Mouse (Mus musculus): ENCODE data around the gene Trmt44. TPM values are rescaled to one million over a fixed set of nuclear protein-coding genes. Genes with fewer than 3 reads are reported as not detected.

Trmt44 gene
- total RNA-seq (2021) = 10 to 100 TPM; 11.2 to 12.1 TPM
- long read RNA-seq, experiment 1, partial matches to known transcripts = 0 of 3 reads
- long read RNA-seq, experiment 1, other reads (novel, unspliced or antisense) = 1 of 3 reads
- long read RNA-seq, experiment 2, partial matches to known transcripts = 1 of 10 reads
- long read RNA-seq, experiment 2, other reads (novel, unspliced or antisense) = 5 of 10 reads

- DNase-seq (ENCODE audit: low spot score in 2 of 2) = peak; percentile 85 to 93
Observed at GRCm38 (mm10) chr5:35574653-35575599, at the start of gene Trmt44. Gene Trmt44 (minus strand): TSS chr5:35575070.

DNA sequence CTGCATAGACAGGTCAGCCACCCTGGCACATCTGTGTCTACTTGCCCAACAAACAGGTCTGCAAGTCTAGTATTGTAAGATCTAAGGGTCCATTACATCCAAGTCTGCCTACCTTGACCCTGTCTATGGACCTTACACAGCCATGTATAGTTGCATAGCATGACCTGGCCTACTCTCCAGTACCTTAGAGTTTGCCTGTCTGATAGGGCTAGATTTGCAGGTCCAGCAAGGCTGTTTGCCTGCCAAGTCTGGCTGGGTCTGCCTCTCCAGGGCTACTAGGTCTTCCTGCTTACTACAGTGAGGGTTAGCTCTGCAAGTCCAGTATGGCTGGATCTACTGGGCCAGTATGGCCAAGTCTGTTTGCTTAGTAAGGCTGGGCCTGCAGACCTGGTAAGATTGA, 49.0 kb upstream of the Trmt44 start:
- DNase-seq (ENCODE audit: low spot score in 2 of 2) = no peak

DNA sequence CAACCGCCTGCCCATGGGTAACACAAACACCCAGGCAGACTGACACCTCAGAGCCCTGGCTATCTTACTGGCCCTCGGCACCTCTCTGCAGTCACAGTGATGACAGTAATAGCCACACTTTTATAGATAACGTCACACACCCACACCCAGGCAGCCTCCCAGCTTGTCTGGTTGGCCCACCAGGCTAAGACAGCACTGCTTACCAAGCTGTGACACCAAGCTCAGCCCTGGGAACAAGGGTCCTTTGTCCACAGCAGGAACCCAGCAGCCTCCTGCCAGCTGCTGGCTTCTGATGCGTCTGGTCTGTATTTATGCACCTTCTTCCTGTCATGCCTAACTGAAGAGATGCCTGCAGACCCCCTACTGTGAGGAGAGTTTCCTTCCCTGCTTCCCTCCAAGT, 46.2 kb upstream of the Trmt44 start:
- DNase-seq (ENCODE audit: low spot score in 2 of 2) = no peak

DNA sequence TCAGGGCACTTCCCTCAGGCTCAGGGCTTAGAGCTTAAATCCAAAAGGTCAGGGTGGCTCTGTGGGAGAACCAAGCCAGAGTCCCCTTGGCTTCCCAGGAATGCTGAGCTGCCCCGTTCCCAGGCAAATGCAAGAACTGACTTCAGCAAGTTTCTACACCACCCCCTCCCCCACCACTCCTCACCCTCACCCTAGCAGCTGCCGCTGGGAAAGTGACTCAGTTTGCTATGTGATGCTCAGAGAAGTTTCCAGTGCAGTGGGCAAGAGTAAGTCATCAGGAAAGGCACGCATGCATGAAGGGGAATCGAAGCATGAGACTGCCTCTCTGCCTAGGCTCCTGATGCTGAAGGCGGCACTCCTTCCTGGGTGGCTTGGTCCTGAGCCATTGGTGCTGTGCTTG, 42.1 kb upstream of the Trmt44 start:
- no peak for DNase-seq (ENCODE audit: low spot score in 2 of 2)

GRCm38 (mm10) chr5:35612722-35613121, 37.9 kb upstream of the Trmt44 start:
- no peak for DNase-seq (ENCODE audit: low spot score in 2 of 2)

DNA sequence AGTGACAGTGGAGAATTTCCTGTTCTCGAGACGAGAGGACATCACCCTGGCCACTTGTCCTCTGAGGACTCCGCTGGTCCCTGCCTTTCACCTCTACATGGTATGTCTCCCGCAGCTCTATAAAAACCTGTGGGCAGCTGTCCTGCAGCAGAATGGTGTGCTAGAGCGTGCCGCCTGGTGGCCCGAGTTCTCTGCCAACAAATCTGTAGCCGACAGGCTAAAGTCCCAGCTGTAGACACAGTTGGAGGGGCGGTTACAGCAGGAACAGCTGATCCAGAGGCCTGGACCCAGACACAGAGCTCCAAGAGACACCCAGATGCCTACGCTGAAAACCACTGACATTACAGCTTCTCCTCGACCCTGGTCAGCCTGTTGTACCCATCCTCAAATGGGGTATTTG, 37.0 kb upstream of the Trmt44 start:
- no peak for DNase-seq (ENCODE audit: low spot score in 2 of 2)

GRCm38 (mm10) chr5:35611170-35611569, 36.3 kb upstream of the Trmt44 start:
- DNase-seq (ENCODE audit: low spot score in 2 of 2) = no peak

- no peak for DNase-seq (ENCODE audit: low spot score in 2 of 2)
Observed at GRCm38 (mm10) chr5:35610381-35610780, 35.5 kb upstream of the Trmt44 start.

DNA sequence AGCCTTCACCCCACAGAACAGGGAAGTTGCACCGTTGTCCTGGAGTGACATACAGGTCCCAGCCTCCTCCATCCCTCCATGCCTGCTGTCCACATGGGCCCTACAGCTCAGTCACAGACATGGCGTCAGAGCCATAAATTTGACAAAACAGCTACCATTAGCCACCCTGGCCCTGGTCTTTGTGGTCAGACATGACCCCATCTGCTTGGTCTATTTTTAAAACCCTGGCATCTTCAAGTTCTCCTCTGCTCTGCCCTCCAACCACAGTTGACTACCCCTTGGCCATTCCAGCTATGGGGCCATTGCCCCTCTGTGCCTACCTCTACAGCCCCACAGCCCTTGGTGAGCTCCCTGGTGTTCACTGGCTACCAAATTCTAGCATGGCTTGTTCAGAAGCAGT, 35.1 kb upstream of the Trmt44 start:
- DNase-seq (ENCODE audit: low spot score in 2 of 2) = no peak

GRCm38 (mm10) chr5:35609381-35609780, 34.5 kb upstream of the Trmt44 start:
- DNase-seq (ENCODE audit: low spot score in 2 of 2) = no peak

DNA sequence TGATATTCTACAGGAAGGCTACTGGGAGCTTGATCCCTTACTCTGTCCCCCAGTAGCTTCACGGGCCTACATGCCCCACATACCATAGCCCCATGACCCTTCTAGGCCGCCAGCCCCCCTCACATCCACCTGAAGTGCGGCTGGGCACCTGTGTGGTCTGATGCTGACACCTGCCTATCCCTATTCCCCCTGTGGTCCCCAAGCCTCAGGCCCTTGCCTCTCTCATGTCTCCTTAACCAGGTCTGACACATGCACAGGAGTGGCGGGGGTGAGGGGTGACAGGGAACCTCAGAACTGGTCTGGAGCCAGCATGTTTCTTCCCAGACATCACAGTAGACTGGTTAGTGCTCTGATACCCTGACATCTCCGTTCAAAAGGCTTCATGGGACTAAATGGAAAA, 33.7 kb upstream of the Trmt44 start:
- DNase-seq (ENCODE audit: low spot score in 2 of 2) = no peak

DNA sequence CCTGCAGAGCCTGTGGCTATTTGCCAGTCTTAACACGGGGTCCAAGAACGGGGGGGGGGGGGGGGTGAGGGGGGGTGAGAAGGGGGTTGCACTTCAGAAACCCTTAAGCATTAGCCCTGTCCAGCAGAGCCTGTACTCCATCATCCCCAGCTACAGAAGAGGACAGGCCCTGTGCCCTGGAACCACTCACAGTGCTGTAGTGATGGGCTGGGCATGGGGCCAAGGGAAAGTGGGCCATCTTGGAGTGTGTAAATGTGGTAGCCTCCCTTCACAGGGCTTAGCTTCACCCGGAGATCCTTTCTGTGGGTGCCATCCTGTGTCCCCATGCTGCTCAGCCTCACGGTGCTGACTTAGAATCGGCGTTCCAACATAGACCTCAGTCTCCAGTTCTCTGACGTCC, 32.9 kb upstream of the Trmt44 start:
- DNase-seq (ENCODE audit: low spot score in 2 of 2) = no peak

- DNase-seq (ENCODE audit: low spot score in 2 of 2) = no peak
Observed at GRCm38 (mm10) chr5:35606800-35607199, 31.9 kb upstream of the Trmt44 start.

GRCm38 (mm10) chr5:35605355-35605754, 30.5 kb upstream of the Trmt44 start:
- no peak for DNase-seq (ENCODE audit: low spot score in 2 of 2)

DNA sequence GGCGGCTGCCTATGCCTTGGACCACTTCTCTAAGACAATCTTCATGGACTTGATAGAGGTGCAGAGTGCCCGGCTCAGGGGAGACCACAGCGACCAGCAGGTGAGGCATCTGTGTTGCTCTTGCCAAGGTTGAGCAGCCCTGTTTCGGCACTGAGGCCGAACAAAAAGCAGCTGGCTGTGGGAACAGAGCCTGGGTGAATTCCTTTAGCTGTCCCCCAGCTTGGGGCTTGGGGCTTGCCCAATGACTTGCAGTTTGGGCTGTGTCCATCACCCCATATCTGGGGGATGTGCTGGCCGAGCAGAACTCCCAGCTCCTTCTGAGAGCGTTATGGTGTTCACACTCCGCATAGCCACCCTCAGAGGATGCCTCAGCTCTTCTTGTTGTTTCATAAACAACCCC, 26.7 kb upstream of the Trmt44 start:
- no peak for DNase-seq (ENCODE audit: low spot score in 2 of 2)

- no peak for DNase-seq (ENCODE audit: low spot score in 2 of 2)
Observed at GRCm38 (mm10) chr5:35600233-35600632, 25.4 kb upstream of the Trmt44 start.

DNA sequence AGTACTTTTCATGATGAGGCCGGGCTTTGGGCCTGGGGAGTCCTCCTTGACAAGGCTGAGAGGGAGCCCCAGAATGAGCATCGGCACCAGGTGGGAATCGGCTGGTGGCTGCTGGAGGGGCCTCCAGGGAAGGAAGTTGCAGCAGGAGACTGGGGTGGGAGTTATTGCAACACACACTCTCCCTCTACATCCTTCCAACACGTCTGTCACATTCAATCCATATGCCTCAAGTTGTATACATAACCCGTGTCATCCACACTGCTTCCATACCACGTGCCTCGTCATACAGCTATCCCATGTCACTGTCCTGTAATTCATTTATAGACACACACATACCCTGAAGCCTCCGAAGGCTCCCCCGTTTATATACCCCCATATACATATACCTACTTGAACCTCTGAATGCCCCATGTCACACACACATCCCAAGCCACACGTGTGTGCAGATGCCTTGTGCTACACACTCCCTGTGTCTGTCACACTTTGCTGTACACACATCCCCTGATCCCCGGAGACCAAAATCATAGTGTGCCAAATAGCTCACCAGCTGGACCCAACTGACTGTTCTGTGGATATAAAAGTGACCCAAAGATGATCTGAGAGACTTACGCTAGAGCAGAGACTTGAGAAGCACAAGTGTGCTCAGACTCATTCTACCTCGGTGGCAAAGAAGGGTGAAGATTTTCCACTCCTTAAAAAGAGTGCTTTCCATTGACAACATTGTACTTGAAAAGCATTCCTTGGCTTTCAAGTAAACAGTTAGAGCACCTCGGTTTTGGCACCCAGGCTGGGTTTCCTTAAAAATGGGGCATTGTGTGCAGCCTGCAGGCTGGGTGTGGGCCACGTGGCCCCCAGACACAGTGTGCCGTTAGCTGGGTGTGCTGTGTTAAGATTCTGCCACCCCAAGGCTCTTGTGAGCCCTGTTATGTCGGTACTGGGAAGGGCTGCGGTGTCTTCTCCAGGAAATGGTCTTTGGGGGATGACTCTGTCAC, 21.6 kb upstream of the Trmt44 start:
- no peak for DNase-seq (ENCODE audit: low spot score in 2 of 2)

DNA sequence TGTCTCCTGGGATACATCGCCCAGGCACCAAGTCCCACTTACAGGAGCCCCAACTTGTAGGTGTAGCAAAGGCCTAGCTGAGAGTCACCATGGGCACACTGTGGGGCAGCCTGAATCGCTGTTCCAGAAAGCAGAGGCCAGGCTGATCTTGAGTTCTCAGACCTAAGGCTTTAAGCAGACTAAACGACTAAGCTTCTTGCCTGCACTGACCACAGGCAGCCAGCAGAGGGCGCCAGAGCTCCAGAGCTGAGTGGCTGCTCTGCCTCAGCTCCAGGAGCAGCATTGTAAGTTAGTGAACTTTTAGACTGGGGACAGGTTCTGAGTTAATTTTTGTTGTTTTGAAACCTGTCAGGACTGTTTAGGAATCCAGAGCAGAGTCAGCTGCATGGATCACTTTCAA, 20.8 kb upstream of the Trmt44 start:
- DNase-seq (ENCODE audit: low spot score in 2 of 2) = peak; percentile 32 to 56

- DNase-seq (ENCODE audit: low spot score in 2 of 2) = no peak
Observed at GRCm38 (mm10) chr5:35594768-35595167, 19.9 kb upstream of the Trmt44 start.

DNA sequence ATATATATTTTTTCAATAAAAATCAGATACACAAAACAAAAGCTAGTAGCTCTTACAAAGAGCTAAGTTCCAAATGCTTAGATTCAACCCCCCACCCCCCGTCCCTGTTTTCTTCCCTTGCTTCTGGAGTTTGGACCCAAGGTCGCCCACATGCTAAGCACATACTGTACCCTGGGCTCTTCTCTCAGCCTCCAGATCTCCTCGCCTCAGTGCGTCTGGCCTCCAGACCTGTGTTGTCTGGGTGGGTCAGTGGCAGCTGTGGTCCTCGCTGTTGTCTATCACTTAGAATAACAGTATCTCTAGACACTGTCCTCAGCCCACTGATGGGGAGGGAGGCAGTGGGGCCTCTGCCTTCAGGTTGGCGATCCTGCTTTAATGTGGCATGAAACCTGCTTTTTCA, 18.4 kb upstream of the Trmt44 start:
- no peak for DNase-seq (ENCODE audit: low spot score in 2 of 2)

GRCm38 (mm10) chr5:35592824-35593223, 18.0 kb upstream of the Trmt44 start:
- no peak for DNase-seq (ENCODE audit: low spot score in 2 of 2)

Measured in adrenal gland, postnatal 4 days (tissue).